Mouse (Mus musculus): ENCODE data around the gene Hunk.

The Hunk gene

DNA sequence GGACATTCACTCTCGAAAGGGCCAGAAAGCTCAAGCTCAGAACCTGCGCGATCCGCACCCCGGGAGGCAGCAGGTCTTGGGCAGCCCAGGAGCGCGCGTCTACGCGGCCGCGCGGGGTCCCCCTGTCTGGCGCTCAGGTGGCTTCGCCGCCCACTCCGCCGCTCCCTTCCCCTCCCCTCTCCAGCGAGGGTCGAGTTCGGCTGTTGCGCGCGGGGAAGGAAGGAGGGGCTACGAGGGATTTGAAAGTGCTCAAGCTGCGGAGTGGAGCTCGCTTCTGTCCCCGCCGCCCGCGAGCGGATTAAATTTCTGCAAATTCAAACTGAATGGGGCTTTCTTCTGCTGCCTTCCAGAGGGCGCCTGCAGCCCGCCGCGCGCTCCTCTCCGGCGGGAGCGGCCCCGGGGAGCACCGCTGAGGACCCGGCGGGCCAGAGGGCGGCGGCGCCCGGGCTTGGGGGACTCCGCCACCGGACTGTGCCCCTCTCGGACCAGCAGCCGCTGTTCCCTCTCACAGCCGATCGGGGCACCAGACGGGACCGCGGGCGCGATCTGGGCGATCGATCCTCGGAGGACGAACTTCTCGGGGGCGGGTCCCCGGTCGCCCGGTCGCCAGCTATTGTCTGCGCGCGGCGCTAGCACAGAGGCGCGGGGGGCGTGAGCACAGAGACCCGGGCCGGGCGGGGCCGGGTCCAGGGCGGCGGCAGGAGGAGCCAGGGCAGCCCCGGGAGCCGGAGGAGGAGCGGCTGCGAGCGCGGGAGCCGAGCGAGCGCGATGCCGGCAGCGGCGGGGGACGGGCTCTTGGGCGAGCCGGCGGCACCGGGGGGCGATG lies at the start of gene Hunk:
Hunk (plus strand) TSS at position 326 of the 826 bp plus-strand sequence.
- DNase-seq = no peak

- no peak for DNase-seq
These were observed 46.8 kb upstream of the Hunk start for GRCm38 (mm10) chr16:90339026-90339425.

DNA sequence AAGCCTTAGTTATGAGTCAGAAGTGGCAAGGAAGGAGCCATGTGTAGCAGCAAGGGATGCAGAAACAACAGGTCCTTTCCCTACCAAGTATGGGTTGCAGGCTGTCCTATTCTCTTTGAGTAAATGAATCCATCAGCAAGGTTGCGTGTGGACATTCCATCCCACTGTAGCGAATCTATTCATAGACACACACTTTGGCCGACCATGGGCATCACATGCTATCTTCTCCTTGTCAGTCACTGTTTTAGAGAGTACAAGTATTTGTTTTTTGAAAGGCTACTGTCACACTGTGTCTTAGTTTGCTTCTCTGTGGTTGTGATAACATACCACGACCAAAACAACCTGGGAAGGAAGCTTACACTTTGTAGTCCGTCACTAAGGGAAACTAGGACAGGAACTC lies 44.7 kb upstream of the Hunk start:
- DNase-seq = no peak

DNA sequence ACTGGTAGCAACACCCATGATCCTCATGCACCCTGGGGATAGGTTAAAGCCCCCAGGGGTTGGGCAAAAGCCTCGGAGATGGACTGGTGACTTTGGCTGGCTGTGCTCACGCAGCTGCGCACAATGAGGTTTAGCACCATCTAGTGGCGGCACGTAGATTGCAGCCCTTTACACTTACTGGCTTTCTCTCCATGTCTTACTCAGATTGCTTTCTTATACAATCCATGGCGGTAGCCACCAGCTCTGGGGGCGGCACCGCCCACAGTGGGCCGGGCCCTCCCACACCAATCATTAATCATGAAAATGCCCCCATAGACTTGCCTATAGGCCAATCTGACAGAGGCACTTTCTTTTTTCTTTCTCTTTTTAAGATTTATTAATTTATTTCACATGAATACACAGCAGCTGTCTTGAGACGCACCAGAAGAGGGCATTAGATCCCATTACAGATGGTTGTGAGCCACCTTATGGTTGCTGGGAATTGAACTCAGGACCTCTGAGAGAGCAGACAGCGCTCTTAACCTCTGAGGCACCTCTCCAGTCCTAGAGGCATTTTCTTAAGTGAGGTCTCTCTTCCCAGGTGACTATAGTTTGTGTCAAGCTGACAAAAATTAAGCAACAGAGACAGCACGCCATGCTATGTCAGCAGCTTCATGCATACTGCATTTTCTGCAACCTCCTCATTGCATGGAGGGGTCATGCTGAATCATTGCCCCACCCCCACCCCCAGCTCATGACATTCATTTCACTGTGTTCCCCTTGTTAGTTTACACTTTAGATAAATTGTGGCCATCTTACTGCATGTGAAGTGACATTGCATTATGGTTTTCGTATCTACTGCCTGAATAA lies 35.9 kb upstream of the Hunk start:
- DNase-seq = peak; percentile 68 to 70

- DNase-seq = no peak
These were observed 34.1 kb upstream of the Hunk start for GRCm38 (mm10) chr16:90351726-90352125.

GRCm38 (mm10) chr16:90352691-90353090 lies 33.1 kb upstream of the Hunk start:
- no peak for DNase-seq

GRCm38 (mm10) chr16:90353156-90353555 lies 32.7 kb upstream of the Hunk start:
- no peak for DNase-seq

DNA sequence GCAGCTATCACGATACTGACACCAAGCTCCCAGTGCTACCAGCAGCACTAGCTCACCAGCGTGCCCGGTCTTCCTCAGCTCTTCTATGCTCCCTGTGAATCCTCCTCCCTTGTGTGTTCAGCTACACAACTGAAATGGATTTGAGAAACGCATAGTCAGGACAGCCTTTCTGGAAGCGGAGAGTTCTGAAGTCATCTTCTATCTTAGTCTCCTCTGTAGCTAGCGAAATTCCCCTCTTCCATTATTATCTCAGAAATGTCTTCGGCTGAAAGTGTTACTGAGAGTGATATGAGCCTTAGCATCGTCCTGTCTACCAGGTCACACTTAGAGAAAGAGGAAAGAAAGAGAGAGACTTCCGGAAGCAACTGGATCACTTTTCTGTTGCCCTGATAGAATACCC lies 26.5 kb upstream of the Hunk start:
- no peak for DNase-seq

- no peak for DNase-seq
These were observed 26.1 kb upstream of the Hunk start for GRCm38 (mm10) chr16:90359750-90360149.

- DNase-seq = no peak
These were observed 25.5 kb upstream of the Hunk start for GRCm38 (mm10) chr16:90360327-90360726.

GRCm38 (mm10) chr16:90362926-90363325 lies 22.9 kb upstream of the Hunk start:
- no peak for DNase-seq

- peak; percentile 68 to 69 for DNase-seq
These were observed 5.9 kb upstream of the Hunk start for GRCm38 (mm10) chr16:90379897-90380296.

DNA sequence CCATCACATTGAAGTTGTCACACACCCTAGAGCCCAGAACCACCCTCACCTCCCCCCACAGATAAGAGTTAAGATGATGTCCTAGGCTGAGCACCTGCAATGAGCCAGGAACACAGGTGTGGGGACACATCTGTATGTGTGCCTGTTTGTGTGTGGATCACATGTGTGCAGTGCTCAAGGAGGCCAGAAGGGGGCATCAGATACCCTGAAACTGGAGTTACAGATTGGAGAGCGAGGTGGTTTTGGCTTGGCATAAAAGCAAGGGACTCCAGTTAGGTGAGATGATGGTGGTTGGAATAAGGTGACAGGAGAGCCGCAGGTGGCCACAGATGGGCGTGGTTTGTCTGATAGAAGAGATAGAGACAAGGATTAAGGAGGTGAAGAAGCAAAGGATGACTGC lies 4.2 kb upstream of the Hunk start:
- no peak for DNase-seq

DNA sequence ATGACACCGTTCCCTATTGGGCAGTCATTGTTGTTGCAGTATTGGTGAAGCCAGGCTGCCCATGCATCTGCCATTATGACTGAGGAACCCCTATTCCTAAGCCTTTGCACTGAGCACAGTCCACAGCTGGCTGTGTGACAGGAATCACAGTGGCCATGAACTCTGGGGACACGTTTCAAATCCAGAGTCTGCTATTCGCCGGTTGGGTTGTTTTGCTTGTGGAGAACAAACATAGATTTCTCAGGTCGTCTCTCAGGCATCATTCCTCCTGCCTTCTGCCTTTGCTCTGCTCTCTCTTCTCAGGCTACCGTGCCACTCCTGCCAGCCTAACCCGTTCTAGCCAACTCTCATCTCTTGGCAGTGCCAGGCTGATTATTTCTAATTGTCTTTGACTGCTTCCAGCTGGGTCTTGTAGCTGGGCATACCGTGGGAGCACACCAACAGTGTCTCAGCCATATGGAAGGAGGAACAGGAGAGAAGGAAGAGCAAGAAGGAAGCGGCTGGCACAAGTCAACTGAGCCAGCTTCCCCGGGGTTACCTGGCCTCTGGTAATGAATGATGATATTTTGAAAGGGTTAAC lies 3.0 kb upstream of the Hunk start:
- no peak for DNase-seq

DNA sequence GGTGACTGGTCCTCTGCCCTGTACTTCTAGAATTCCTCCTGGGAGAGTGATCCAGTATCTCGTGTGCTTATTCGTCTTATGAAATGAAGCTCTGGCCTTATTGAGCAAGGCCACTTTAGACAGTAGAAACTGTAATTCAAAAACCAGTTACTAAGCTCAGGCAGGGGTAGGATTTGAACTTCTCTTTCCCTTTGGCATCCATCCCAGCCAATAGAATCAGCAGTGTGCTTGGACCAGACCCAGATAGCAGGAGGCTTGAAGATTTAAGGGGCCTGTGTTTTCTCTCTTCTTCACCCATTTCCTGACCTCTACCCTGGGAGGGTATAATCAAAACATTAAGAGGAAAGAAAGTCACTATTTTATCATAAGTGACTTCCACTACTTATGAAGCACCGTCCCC lies 1.8 kb upstream of the Hunk start:
- no peak for DNase-seq

GRCm38 (mm10) chr16:90384846-90385245 lies 967 bp upstream of the Hunk start:
- DNase-seq = no peak

DNA sequence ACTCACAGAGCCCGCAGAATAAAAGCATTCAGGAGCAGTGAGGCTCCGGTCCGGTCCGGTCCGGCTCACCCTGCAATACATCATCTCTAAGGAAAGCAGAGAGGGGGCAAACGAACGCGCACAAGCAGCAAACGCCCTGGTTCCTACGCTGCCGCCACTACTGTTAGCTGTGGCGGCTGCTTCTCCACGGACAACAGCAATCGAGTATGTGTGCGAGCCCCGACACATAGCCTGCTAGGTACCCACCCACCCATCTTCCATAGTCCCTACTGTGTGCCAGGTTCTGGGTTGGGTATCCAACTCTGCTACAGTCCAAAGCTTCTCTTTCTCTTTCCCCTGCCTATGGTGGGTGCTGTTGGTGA lies 506 bp upstream of the Hunk start:
- DNase-seq = no peak

GRCm38 (mm10) chr16:90386514-90387160 lies 824 bp downstream of the Hunk start:
- DNase-seq = no peak

DNA sequence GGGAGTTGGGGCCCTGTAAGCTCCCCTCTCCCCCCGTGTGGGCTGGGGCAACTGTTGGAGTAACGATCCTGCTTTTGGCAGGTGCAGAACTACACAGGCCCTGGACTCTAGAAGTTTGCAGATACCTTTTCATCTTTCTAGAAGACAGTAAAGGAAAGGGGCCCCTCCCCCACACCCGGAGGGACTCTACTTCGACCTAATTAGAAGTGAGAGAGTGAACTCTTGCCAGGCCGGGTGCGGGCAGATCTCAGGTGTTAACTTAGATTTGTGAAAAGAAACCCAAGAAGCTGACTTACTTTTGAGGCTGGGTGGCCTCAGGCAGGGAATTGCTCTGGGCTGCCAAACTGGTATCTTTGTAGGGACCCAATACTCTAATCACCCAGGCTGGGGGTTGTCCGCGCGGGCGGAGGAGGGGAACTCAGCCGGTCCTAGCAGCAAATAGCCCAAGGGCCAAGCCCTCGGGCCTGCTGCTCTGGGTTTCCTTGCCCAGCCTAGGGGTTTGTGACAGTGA lies 1.4 kb downstream of the Hunk start:
- peak in 1 of 2 experiments; percentile 6 for DNase-seq

- DNase-seq = no peak
These were observed 2.1 kb downstream of the Hunk start for GRCm38 (mm10) chr16:90387961-90388360.

DNA sequence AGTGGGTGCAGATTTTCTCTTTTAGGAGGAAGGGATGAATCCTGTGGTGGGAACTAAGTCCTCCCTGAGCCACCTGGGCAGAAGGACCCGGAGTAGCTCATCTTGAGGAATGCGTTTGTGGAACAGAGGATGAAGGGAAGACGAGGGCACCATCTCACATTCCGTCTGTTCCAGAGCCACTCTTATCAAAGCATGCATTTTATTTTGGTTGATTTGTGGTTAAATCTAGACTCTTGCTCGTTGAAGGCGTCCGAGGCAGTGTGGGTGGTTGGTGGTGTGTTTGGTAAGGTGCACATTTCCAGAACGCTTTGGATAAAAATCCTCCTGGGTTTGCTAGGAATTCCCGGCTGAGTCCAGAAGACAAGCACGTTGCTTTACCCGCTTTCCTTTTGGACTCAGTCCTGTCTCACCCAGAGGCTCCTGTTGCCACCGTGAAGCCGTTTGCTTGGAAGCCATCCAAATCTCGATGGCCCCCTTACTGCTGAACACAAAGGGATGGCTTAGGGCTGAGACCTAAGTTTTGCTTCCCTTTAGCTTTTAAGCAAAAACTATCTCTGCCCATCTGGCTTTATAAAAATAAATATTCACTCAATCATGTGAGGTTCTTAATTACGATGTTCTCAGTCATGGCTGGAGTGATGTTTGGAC lies 3.4 kb downstream of the Hunk start:
- no peak for DNase-seq

- DNase-seq = no peak
These were observed 4.9 kb downstream of the Hunk start for GRCm38 (mm10) chr16:90390731-90391130.

Data from B cell, adult 2 months (primary cell).